Mouse (Mus musculus) heart, adult 11 months (tissue): ENCODE data around the gene Itgb5.

Experiments used
- DNase-seq: peaks from one replicate; pipeline ENCODE4 v3.0.0; 2022

Itgb5 gene

GRCm38 (mm10) chr16:33941271-33941781 lies 111.9 kb downstream of the Itgb5 start:
- peak; percentile 98 for DNase-seq

DNA sequence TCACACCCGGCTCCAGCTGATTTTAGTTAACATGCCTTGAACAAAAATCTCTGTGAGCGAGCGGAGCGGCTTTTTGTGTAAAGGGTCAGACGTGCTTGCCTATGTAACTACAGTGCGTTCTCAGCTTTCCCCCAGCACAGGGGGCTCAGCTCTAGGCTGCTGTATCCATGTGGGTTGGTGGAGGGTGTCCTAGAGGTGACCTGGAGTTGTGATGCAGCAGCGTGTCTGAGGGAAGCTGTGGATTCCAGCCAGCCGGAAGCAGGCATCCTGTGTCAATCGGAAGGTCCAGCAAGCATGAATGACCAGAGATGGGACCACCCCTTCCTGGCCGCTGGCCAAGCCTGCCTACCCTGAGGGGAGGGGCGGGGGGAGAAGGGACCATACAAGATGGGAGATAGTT lies 112.9 kb downstream of the Itgb5 start:
- DNase-seq, result peak; percentile 98

DNA sequence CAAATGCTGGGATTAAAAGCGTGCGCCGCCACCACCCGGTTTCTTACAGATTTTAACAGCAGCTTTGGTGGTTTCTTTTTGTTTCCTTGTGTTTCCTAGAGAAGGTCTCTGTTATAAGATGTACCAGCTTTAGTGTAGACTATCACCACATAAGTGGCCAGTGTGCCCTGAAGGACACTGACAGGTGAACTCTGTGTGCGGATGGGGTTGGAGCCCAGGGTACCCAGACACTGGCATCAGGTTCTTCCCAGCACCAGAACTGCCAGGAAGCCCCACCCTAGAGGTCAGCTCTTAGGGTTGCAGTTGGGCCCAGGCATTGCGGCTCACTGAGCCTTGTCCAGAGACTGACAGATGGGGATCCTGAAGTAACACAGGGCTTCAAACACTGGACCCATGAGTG lies 113.9 kb downstream of the Itgb5 start:
- DNase-seq, result no peak

GRCm38 (mm10) chr16:33944126-33944525 lies 114.7 kb downstream of the Itgb5 start:
- peak; percentile 91 for DNase-seq

DNA sequence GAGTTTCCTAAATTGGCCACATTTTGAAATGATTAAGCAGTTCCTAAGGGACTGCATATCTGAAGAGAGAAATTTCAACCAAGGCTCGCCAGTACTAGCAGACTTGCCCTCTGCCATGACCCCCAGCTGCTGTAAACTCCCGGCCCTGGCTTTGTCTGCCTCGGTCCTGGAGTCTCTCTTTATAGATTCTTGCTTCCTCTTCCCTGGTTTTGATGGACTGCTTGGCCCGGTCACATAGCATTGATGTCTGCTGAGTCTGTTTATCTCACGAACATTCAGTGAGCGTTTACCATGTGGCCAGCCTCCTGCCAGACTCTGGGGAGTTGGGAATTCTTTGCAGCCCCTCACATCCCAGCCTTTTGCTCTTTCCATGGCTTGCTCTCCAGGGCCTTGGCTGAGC lies 115.3 kb downstream of the Itgb5 start:
- DNase-seq, result peak; percentile 96

DNA sequence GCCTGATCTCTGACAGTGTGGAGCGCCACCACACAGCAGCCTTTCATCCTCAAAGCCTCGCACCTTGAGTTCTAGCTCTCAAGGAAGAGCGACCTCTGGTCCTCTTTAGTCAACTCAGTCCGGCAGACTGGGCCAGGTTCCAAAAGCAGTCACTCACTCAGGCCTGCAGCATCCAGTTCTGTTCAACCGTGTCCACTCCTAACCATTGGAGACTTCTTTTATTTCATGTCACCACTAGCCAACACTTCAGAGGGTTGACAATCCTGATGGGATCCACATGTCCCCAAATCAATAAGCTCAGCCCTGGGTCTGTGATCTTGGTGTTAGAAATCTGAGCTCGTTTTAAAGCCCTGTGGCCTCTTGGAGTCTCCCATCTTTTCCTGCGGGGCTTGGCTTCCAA lies 116.6 kb downstream of the Itgb5 start:
- DNase-seq, result peak; percentile 88

DNA sequence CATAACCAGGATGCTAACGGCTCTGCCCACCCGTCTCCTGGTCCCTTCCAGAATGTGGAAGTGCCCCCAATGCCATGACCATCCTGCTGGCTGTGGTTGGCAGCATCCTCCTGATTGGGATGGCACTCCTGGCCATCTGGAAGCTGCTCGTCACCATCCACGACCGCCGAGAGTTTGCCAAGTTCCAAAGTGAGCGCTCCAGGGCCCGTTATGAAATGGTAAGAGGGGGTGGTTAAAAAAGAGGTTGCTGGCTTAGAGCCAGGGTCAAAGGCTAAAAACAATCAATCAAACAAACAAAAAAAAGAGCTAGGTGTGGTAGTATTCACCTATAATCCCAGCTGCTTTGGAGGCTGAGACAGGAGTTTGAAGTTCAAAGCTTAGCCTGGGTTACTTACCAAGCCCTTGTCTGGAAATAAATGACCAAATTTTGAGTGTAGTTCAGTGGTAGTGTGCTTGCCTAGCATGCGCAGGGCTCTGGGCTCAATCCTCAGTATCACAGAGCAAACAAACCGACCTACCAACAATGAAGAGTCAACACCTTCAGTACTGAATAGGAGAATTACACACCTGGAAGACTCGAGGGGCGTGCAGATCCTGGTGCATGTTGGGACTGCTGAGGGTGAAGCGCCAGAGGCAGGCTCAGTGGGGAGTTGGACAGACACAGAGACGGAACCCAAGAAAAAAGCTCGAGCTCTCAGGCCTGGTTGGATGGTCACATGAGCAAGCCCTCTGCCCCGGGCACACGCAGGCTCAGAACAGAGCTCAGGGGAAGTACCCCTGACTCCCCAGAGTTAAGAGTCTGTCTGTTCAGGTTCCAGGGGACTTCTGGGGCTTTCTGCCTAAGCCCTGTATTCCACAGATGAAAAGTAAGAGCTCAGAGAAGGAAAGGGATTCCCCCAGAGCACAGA lies 118.5 kb downstream of the Itgb5 start:
- DNase-seq, result peak; percentile 89

- peak; percentile 85 for DNase-seq
Observed at GRCm38 (mm10) chr16:33950386-33950785, 120.9 kb downstream of the Itgb5 start.

- DNase-seq, result peak; percentile 98
Observed at GRCm38 (mm10) chr16:33950830-33951229, 121.4 kb downstream of the Itgb5 start.

DNA sequence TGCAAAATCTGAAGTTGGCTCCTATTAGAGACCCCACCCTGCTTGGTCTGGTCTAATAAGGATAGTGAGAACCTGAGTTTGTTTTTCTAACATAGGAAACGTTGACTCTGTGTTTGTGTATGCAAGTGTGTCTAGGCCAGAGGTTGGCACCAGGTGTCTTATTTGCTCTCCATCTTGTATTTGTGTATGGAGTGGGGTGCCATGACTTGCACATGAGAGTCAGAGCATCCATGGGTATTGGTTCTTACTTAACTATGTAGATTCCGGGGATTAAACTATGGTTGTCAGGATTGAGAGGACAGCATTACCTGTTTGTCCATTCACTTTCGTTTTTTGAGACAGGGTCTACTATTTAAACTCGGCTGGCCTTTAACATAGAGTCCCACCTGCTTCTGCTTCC lies 123.5 kb downstream of the Itgb5 start:
- peak; percentile 63 for DNase-seq

DNA sequence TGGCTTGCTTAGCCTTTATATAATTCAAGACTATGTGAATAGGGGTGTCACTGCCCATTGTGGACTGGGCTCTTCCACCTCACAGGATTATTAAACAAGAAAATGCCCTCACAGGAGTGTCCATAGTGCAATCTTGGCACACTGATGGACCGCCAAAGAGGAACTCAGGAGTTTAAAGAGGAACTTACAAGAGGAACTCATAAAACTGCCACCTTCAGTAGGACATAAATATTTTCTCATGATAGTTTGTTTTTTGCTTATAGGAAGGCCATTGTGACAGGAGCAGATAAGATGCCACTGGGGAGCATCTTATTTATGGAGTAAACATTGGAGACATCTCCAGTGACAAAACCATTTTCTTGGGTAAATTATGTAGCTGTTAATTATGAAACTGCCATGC lies 125.3 kb downstream of the Itgb5 start:
- peak; percentile 82 for DNase-seq

DNA sequence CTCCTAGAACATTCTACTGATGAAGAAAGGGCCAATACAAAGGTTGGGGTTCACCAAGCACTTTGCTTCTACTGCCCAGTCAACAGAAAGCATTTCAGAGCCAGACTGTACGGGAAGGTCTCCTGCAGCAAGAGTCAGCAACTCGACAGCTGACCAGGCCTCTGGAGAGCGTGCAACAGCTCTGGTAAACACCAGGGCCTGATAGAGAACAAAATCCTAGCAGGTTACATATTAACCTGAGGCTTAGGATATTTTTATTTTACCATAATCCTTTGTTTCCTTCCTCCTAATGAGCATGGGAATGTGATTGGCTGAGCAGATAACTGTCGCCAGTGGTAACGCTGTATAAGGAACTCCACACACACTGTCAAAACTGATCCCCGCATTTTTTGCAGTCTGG lies 134.0 kb downstream of the Itgb5 start:
- DNase-seq, result peak; percentile 53

DNA sequence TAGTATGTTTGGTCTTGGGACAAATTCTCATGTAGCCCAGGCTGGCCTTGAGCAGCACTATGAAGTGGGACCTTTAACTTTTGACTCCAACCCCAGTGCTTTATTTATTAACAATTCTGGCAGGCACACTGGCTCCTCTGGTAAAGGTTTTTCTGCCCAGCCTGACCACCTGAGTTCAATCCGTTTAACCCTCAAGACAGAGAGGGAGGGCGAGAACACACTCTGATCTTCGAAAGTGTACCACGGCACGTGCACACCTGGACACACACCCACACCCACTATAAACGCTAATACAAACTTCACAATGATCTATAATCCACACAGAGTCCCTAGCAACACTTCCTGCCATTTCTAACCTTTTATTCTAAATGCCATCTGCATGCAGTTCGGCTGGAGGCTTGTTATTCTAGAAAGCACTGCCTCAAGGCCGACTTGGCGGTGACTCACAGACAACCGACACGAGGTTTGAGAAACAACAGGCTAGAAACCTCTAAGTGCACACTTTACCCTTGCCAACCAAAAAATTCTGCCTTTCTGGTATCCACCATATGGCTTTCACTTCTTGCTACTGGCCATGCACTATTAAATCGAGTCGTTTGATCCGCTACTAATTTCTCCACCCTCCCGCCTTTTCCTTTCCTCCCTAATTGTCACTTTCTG lies 136.5 kb downstream of the Itgb5 start:
- peak; percentile 88 for DNase-seq

DNA sequence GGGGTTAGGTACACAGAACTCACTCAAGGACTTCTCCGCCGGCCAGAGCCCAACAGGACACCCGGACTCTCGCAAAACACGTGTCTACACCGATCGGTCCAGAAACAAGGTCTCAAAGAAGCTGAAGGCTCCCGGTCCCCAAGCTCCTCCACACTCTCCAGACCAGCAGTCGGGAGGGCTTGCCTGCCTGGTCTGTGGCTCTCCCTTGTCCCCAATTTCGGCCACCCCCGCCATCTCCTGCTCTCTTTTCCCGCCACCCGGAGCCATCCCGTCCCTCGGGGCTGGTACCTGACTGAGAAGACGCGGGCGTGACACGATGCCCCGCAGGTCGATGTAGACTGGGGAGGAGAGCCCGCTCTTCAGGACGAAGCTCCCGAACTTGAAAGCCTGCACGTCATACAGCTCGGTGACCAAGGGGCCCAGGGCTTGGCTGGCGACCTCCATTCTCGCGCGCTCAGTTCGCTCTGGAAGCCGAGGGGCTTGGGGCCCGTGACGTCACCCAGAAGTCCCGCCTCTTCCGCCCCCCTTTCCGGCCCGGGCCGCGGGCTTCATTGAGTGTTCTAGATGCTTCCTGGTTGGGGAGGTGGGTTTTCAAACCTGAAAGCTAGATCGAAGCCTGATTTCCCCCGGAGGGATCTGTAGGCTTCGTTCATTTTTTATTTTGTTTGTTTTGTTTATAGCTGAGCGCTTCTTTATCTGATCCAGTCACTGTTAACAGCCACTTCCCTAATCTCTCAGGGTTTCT lies 137.2 kb downstream of the Itgb5 start, which contains the start of gene Umps:
Umps (minus strand) TSS at position 501 of the 745 bp plus-strand sequence.
- DNase-seq, result peak; percentile 98

- no peak for DNase-seq
Observed at GRCm38 (mm10) chr16:33967283-33967640, 137.8 kb downstream of the Itgb5 start.

DNA sequence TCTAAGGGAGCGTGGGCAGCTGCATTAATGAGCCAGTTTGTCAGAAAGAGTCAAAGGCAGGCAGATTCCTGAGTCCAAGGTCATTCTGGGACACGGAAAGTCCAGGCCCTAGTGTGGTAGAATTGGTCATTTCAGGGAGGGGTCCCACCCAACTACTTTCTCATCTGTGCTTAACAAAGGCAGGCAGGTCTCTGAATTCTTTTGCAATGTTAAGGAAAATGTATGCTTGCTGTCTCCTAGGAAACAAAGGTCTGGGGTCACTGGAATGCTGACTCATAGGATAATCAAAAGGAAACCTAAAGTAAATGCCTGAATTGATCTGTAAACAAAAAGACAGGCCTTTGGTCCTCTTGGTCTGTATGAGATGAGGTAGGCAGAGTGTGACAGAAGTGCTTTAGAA lies 150.4 kb downstream of the Itgb5 start:
- no peak for DNase-seq

DNA sequence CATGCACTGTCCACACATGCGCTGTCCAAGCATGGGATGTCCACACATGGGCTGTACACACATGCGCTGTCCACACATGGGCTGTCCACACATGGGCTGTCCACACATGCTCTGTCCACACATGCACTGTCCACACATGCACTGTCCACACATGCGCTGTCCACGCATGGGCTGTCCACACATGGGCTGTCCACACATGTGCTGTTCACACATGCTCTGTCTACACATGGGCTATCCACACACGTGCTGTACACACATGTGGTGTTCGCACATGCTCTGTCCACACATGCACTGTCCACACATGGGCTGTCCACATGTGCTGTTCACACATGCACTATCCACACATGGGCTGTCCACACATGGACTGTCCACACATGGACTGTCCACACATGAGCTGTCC lies 154.2 kb downstream of the Itgb5 start:
- peak; percentile 44 for DNase-seq

- peak; percentile 51 for DNase-seq
Observed at GRCm38 (mm10) chr16:33985372-33985771, 155.9 kb downstream of the Itgb5 start.

DNA sequence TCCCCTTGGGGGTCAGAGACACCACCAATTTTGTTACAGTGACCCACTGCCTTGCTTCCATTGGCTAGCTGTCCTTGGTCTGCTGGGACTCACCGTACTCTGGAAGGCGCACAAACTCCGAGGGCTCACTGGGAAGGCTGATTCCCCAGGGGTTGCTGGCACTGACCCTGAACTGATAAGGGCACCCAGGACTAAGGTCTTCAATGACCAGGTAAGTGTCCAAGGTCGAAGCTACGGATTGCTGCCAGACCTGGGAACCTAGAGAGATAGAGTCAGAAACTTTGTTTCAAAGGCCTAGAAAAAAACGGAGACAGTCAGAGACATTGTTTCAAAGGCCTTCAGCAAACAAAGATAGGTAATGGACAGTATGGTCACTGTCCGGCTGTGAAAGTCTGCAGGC lies 157.5 kb downstream of the Itgb5 start:
- peak; percentile 87 for DNase-seq

DNA sequence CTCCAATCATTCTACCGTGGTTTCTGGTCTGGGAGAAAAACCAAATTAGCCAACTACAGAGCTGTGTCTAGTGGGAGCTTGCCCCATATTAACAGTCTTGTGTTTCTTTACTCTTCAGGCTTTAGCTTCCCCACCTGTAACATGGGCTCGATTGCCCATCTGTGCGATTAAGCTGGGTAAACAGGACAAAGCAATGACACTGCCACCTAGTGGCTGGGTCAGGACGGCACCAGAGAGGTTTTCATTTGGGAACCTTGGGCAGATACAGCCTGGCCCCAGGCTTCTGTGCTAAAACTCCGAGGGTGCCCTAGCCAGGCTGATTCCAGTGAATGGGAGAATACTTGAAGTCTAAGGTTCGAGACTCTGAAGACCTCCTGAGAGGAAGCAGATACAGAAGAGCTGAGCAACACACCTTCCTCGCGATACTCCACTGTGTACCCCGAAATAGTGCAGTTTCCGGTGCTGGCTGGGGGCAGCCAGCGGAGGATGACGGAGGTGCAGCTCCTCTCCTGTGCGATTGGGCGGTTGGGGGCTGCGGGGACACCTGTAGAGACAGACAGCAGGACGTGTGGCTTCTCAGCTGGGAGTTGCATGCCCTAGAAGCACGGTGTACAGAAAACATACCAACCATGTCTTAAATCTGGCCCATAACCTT lies 159.0 kb downstream of the Itgb5 start:
- DNase-seq, result peak; percentile 89

DNA sequence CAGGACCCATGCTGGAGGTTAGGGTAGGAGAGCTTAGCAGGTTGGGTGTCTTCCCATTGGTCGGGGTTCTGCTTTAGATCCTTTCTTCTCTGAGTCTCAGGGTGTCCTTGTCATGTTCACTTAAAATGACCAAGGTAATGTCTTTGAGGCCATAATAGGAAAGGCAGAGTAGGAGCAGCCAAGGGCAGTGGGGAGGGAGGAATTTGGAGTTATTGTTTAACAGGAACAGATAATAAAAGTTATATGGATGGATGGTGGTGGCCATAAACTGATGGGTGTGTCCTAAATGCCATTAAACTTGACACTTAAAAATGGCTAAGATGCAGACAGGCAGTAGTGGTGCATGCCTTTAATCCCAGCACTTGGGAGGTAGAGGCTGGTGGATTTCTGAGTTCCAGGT lies 159.6 kb downstream of the Itgb5 start:
- DNase-seq, result peak; percentile 60

GRCm38 (mm10) chr16:33990712-33991111 lies 161.2 kb downstream of the Itgb5 start:
- DNase-seq, result peak; percentile 79

DNA sequence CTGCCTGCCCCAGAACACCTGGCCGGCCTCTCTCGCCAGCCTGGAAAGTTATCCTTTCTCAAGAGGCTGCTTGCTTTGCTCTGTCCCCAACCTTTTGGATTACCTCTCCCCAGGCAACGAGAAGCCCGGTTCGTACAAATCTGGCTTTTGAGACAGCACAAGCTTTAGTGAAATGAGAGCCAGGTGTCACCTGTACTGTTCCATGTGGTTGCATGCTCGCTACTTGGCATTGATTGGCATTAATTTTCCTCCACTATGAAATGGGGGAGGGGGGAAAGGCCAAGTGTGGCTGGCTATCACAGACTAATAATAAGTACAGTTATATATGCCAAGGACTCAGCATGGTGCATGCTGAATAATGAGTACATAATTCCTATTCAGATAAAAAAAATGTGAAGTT lies 164.9 kb downstream of the Itgb5 start:
- DNase-seq, result no peak
